Mouse (Mus musculus): ENCODE measurements around the gene Agfg1. TPM values are rescaled to one million over a fixed set of nuclear protein-coding genes. Genes with fewer than 3 reads are reported as not detected.

The Agfg1 gene
- polyA plus RNA-seq (2015; fragmentation: Nextera tagmentation; extraction: Ambion mirVana): 22.7 and 23.4 TPM in 2 replicates

DNA sequence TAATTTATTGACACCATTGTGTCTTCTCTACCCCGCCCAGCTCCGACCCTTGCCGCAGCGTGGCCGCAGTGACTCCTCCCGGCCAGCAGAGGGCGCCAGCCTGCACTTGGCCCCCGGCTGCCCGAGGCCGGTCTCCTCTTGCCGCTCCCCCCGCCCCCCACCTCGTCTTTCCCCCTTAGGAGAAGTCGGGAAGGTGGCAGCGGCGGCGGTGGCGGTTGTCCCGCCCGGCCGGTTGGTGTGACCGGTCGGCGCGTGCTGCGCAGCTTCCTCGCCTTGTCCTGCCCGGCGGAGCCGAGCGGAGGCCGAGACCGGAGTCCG lies at the start of gene Agfg1:
Gene Agfg1, plus strand, starts transcription at position 188 of the 318 bp plus-strand sequence.

DNA sequence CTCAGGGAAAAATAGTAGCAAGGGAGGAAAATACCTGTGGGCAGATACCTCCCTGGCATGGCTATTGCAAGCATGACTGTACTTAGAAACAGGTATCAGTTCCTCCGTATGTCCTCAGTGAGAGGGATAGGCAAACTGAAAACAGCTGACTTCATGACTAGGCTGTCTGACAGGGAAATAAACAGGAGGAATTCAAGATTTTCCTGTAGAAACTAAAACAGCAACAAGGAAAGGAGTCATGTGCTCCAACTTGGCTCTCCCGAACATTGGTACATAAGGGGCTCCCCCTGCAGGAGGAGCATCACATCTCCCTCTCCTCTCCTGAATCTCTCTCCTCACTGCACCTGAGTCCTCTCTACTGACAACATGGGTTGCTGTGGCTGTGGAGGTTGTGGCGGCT lies 73.7 kb downstream of the Agfg1 start, which contains the start of gene A030005L19Rik:
Gene A030005L19Rik, plus strand, starts transcription at position 301 of the 400 bp plus-strand sequence.

DNA sequence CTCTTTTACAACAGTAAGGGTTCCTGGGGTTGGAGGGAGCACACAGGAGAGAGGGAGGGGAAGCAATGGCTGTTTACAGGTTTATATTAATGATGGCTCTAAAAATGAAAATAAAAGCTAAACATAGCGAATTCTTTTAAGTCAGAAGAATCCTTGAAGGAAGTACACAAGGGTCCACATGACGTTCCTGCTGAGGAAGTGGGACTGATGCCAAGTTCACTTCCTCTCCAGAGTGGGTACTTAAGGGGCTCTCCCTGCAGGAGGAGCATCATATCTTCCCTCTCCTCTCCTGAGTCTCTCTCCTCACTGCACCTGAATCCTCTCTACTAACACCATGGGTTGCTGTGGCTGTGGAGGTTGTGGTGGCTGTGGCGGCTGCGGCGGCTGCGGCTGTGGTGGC lies 85.4 kb downstream of the Agfg1 start, which contains the start of gene A030014E15Rik:
Gene A030014E15Rik, plus strand, starts transcription at position 268 of the 400 bp plus-strand sequence.

DNA sequence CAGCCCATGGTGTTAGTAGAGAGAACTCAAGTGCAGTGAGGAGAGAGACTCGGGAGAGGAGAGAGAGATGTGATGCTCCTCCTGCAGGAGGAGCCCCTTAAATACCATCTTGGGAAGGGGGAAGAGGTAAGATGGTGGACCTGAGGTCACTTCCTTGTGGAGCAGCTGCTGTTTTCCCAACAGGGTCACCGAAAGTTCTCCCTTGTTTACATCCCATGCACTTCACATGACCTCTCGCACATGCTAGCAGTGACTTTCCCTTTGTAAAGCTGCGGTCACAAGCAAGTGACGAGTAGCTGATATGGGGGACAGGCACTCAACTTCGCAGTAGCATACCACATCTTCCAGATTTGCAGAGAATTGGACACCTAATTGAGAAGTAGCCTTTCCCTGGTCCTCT lies 92.0 kb downstream of the Agfg1 start, which contains the start of gene Gm6217:
Gene Gm6217, minus strand, starts transcription at position 74 of the 400 bp plus-strand sequence.

DNA sequence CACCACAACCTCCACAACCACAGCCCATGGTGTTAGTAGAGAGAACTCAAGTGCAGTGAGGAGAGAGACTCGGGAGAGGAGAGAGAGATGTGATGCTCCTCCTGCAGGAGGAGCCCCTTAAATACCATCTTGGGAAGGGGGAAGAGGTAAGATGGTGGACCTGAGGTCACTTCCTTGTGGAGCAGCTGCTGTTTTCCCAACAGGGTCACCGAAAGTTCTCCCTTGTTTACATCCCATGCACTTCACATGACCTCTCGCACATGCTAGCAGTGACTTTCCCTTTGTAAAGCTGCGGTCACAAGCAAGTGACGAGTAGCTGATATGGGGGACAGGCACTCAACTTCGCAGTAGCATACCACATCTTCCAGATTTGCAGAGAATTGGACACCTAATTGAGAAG lies 104.0 kb downstream of the Agfg1 start, which contains the start of gene A030003K21Rik:
Gene A030003K21Rik, minus strand, starts transcription at position 94 of the 400 bp plus-strand sequence.

Small RNA genes lying within 50 kb of the gene (microRNA-seq; reads per million reads assigned to microRNA genes)
- not detected for gene Gm22396

Other genes starting within 250 kb of the Agfg1 start
- 378 and 390 TPM in 2 replicates for gene Mff, start 114.6 kb upstream of the Agfg1 start, polyA plus RNA-seq (2015; fragmentation: Nextera tagmentation; extraction: Ambion mirVana)
- not detected in 2 replicates for gene Tm4sf20, start 71.0 kb upstream of the Agfg1 start, polyA plus RNA-seq (2015; fragmentation: Nextera tagmentation; extraction: Ambion mirVana)
- gene Gm47791, start 68.2 kb upstream of the Agfg1 start, polyA plus RNA-seq (2015; fragmentation: Nextera tagmentation; extraction: Ambion mirVana): not detected in 2 replicates
- gene A030005L19Rik, start 73.8 kb downstream of the Agfg1 start, polyA plus RNA-seq (2015; fragmentation: Nextera tagmentation; extraction: Ambion mirVana): not detected in 2 replicates
- gene A030014E15Rik, start 85.4 kb downstream of the Agfg1 start, polyA plus RNA-seq (2015; fragmentation: Nextera tagmentation; extraction: Ambion mirVana): not detected in 2 replicates
- gene Gm6217, start 91.9 kb downstream of the Agfg1 start, polyA plus RNA-seq (2015; fragmentation: Nextera tagmentation; extraction: Ambion mirVana): not detected in 2 replicates
- gene A030003K21Rik, start 103.9 kb downstream of the Agfg1 start, polyA plus RNA-seq (2015; fragmentation: Nextera tagmentation; extraction: Ambion mirVana): not detected in 2 replicates
- not detected in 2 replicates for gene Gm7544, start 116.5 kb downstream of the Agfg1 start, polyA plus RNA-seq (2015; fragmentation: Nextera tagmentation; extraction: Ambion mirVana)
- gene Gm47955, start 120.8 kb downstream of the Agfg1 start, polyA plus RNA-seq (2015; fragmentation: Nextera tagmentation; extraction: Ambion mirVana): not detected in 2 replicates
- gene Gm47959, start 161.1 kb downstream of the Agfg1 start, polyA plus RNA-seq (2015; fragmentation: Nextera tagmentation; extraction: Ambion mirVana): not detected in 2 replicates
- gene Slc19a3, start 199.0 kb downstream of the Agfg1 start, polyA plus RNA-seq (2015; fragmentation: Nextera tagmentation; extraction: Ambion mirVana): 1.3 TPM in 2 replicates
- gene Krtap28-10, start 203.0 kb downstream of the Agfg1 start, polyA plus RNA-seq (2015; fragmentation: Nextera tagmentation; extraction: Ambion mirVana): not detected in 2 replicates
- not detected in 2 replicates for gene Gm47969, start 205.4 kb downstream of the Agfg1 start, polyA plus RNA-seq (2015; fragmentation: Nextera tagmentation; extraction: Ambion mirVana)
- not detected in 2 replicates for gene A030005K14Rik, start 219.9 kb downstream of the Agfg1 start, polyA plus RNA-seq (2015; fragmentation: Nextera tagmentation; extraction: Ambion mirVana)
- not detected in 2 replicates for gene Krtap28-13, start 221.4 kb downstream of the Agfg1 start, polyA plus RNA-seq (2015; fragmentation: Nextera tagmentation; extraction: Ambion mirVana)